Mouse (Mus musculus) embryo, embryonic 9.5 days (tissue): ENCODE results near the gene Cald1.

Experiments used
- DNase-seq: peaks from one replicate; pipeline ENCODE4 v3.0.0-alpha.2; 2017; ENCODE audit errors: extremely low spot score

Cald1 gene

GRCm38 (mm10) chr6:34717651-34718050 lies 119.4 kb downstream of the Cald1 start:
- no peak for DNase-seq

- DNase-seq, result no peak
These were observed 120.9 kb downstream of the Cald1 start for GRCm38 (mm10) chr6:34719141-34719680.

- DNase-seq, result no peak
These were observed 122.1 kb downstream of the Cald1 start for GRCm38 (mm10) chr6:34720447-34720846.

GRCm38 (mm10) chr6:34721740-34722139 lies 123.4 kb downstream of the Cald1 start:
- no peak for DNase-seq

GRCm38 (mm10) chr6:34722660-34723059 lies 124.4 kb downstream of the Cald1 start:
- no peak for DNase-seq

- no peak for DNase-seq
These were observed 125.1 kb downstream of the Cald1 start for GRCm38 (mm10) chr6:34723250-34723904.

- DNase-seq, result no peak
These were observed 127.4 kb downstream of the Cald1 start for GRCm38 (mm10) chr6:34725660-34726059.

- DNase-seq, result no peak
These were observed 127.8 kb downstream of the Cald1 start for GRCm38 (mm10) chr6:34726104-34726503.

- no peak for DNase-seq
These were observed 129.2 kb downstream of the Cald1 start for GRCm38 (mm10) chr6:34727316-34727983.

GRCm38 (mm10) chr6:34729449-34730151 lies 131.3 kb downstream of the Cald1 start:
- no peak for DNase-seq

GRCm38 (mm10) chr6:34731007-34731406 lies 132.7 kb downstream of the Cald1 start:
- DNase-seq, result no peak

- no peak for DNase-seq
These were observed 133.2 kb downstream of the Cald1 start for GRCm38 (mm10) chr6:34731529-34731928.

- DNase-seq, result no peak
These were observed 136.8 kb downstream of the Cald1 start for GRCm38 (mm10) chr6:34734940-34735695.

GRCm38 (mm10) chr6:34736934-34737333 lies 138.6 kb downstream of the Cald1 start:
- no peak for DNase-seq

GRCm38 (mm10) chr6:34743946-34744345 lies 145.6 kb downstream of the Cald1 start:
- no peak for DNase-seq

- DNase-seq, result no peak
These were observed 149.5 kb downstream of the Cald1 start for GRCm38 (mm10) chr6:34747846-34748245.

GRCm38 (mm10) chr6:34748566-34748965 lies 150.3 kb downstream of the Cald1 start:
- no peak for DNase-seq

GRCm38 (mm10) chr6:34749526-34749925 lies 151.2 kb downstream of the Cald1 start:
- no peak for DNase-seq

- no peak for DNase-seq
These were observed 152.3 kb downstream of the Cald1 start for GRCm38 (mm10) chr6:34750487-34751120.

GRCm38 (mm10) chr6:34751625-34752024 lies 153.3 kb downstream of the Cald1 start:
- DNase-seq, result no peak

- DNase-seq, result peak; percentile 58
These were observed 156.1 kb downstream of the Cald1 start for GRCm38 (mm10) chr6:34754448-34754847.
